Mouse (Mus musculus) neural tube, embryonic 14.5 days (tissue): ENCODE data around the gene Fgf15. TPM values are rescaled to one million over a fixed set of nuclear protein-coding genes. Genes with fewer than 3 reads are reported as not detected.
"Not testable (repeated sequence)": the region's sequence is repeated elsewhere in the genome, so short reads cannot be mapped to it uniquely, and the experiment has no call there.

ENCODE experiments used
- ATAC-seq: fragments of 200-750 bp; cut with Nextera tagmentation; 2 replicates; pipeline ENCODE4 v1.8.0; 2017; ENCODE audit warnings: low read depth, mild to moderate bottlenecking, moderate TSS enrichment, moderate library complexity
- H3K27ac ChIP-seq: fragments of 300-500 bp; sonication (generic); 2 replicates; pipeline ENCODE4 v1.5.1; 2014; ENCODE audit warnings: low read depth, mild to moderate bottlenecking, control low read depth, low read length, moderate library complexity, mixed read lengths
- H3K27me3 ChIP-seq: fragments of 300-500 bp; sonication (generic); 2 replicates; pipeline ENCODE4 v1.6.1; 2014; ENCODE audit warnings: low read length; ENCODE audit not compliant: control insufficient read depth, insufficient read depth
- H3K36me3 ChIP-seq: fragments of 300-500 bp; sonication (generic); 2 replicates; pipeline ENCODE4 v1.6.1; 2014; ENCODE audit warnings: low read length, mixed read lengths; ENCODE audit not compliant: control insufficient read depth, insufficient read depth
- H3K4me1 ChIP-seq: fragments of 300-500 bp; sonication (generic); 2 replicates; pipeline ENCODE4 v1.6.1; 2014; ENCODE audit warnings: low read length; ENCODE audit not compliant: control insufficient read depth, insufficient read depth
- H3K4me2 ChIP-seq: fragments of 300-500 bp; sonication (generic); 2 replicates; pipeline ENCODE4 v1.6.1; 2014; ENCODE audit warnings: mild to moderate bottlenecking, low read depth, low read length, control low read depth
- H3K4me3 ChIP-seq: fragments of 300-500 bp; sonication (generic); 2 replicates; pipeline ENCODE4 v1.5.1; 2014; ENCODE audit warnings: low read depth, low read length, control low read depth, mixed read lengths
- H3K9ac ChIP-seq: fragments of 300-500 bp; sonication (generic); replicated peaks from 2 replicates; pipeline ENCODE4 v1.6.1; 2014; ENCODE audit warnings: low read depth, mild to moderate bottlenecking, control low read depth, low read length, mixed read lengths
- H3K9me3 ChIP-seq: fragments of 300-500 bp; sonication (generic); 2 replicates; pipeline ENCODE4 v1.6.1; 2016; ENCODE audit warnings: low read length; ENCODE audit not compliant: control insufficient read depth
- WGBS: fragments of 180-500 bp; shearing (Covaris S2); extraction: QIAGEN DNeasy Blood & Tissue Kit; methylation state at CpG from one replicate; pipeline ENCODE4 v1.1.7; 2014; 5-methylcytosine and 5-hydroxymethylcytosine counted together
- polyA plus RNA-seq: library from polyadenylated mRNA; unstranded; fragments of >200 nt; fragmentation: Nextera tagmentation; extraction: Ambion mirVana; gene quantifications from 2 replicates; pipeline ENCODE4 v1.2.1, GENCODE M21; 2014

The Fgf15 gene
- polyA plus RNA-seq, 1 experiment from 2014 or later = 11.9 TPM

GRCm38 (mm10) chr7:144878401-144878800, 17.9 kb upstream of the Fgf15 start:
- no peaks in the 10 kb centered on the region for H3K9me3 ChIP-seq
- H3K4me2 ChIP-seq = no peak overlapping the region
- no peaks in the 10 kb centered on the region for H3K4me1 ChIP-seq
- H3K9ac ChIP-seq = no peak overlapping the region
- H3K4me3 ChIP-seq = no peak overlapping the region
- no peak overlapping the region for H3K27ac ChIP-seq
- no peak for ATAC-seq
- H3K36me3 ChIP-seq = no peaks in the 10 kb centered on the region
- H3K27me3 ChIP-seq = no peaks in the 10 kb centered on the region
- WGBS = 97% methylated on average over 1 of the region's 1 CpGs

GRCm38 (mm10) chr7:144883106-144883505, 13.2 kb upstream of the Fgf15 start:
- H3K27ac ChIP-seq = no peak overlapping the region
- no peak overlapping the region for H3K9ac ChIP-seq
- no peaks in the 10 kb centered on the region for H3K9me3 ChIP-seq
- H3K36me3 ChIP-seq = no peaks in the 10 kb centered on the region
- no peak overlapping the region for H3K4me3 ChIP-seq
- no peak for ATAC-seq
- H3K4me2 ChIP-seq = no peak overlapping the region
- H3K27me3 ChIP-seq = no peaks in the 10 kb centered on the region
- no peaks in the 10 kb centered on the region for H3K4me1 ChIP-seq
- 39% methylated on average over 2 of the region's 2 CpGs for WGBS

DNA sequence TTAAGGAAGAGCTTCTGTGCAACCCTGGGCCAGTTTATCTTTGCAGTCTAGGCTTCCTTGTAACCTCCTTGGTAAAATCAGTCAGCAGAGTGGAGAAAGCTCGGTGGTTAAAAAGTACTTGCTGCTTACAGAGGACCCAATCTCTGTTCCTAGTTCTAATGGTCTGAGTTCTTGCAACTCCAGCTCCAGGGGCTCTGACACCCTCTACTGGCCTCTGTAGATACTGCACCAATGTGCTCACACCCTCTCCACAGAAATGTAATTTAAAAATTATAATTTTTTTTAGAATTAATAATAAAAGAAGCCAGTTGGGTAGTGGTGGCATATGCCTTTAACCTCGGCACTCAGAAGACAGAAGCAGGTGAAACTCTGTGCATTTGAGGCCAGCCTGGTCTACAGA, 8.7 kb upstream of the Fgf15 start:
- Histone ChIP-seq H3K4me3 (no peak overlapping the region), H3K27me3 (no peaks in the 10 kb centered on the region), H3K36me3 (no peaks in the 10 kb centered on the region), H3K4me2 (no peak overlapping the region), H3K9me3 (no peaks in the 10 kb centered on the region), H3K4me1 (no peaks in the 10 kb centered on the region), H3K27ac (no peak overlapping the region), H3K9ac (no peak overlapping the region)
- ATAC-seq = no peak
- 89% methylated on average over 2 of the region's 2 CpGs for WGBS

GRCm38 (mm10) chr7:144888564-144889299, 7.6 kb upstream of the Fgf15 start:
- no peaks in the 10 kb centered on the region for H3K36me3 ChIP-seq
- H3K4me3 ChIP-seq = no peak overlapping the region
- ATAC-seq = no peak
- no peaks in the 10 kb centered on the region for H3K27me3 ChIP-seq
- no peak overlapping the region for H3K9ac ChIP-seq
- no peaks in the 10 kb centered on the region for H3K9me3 ChIP-seq
- H3K4me2 ChIP-seq = no peak overlapping the region
- H3K4me1 ChIP-seq = no peaks in the 10 kb centered on the region
- WGBS = 9% methylated on average over 18 of the region's 18 CpGs
- no peak overlapping the region for H3K27ac ChIP-seq

DNA sequence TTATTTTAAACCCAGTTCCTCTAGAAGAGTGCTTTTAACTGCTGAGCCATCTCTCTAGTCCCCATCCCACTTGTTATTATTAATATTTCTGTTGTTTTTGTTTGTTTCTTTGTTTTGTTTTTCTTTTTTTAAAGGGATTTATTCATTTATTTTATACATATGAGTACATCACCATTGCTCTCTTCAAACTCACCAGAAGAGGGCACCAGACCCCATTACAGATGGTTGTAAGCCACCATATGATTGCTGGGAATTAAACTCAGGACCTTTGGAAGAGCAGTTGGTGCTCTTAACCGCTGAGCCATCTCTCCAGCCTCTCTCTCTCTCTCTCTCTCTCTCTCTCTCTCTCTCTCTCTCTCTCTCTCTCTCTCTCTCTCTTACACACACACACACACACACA, 5.7 kb upstream of the Fgf15 start:
- ATAC-seq = not testable (repeated sequence)
- WGBS = 91% methylated on average over 1 of the region's 1 CpGs

DNA sequence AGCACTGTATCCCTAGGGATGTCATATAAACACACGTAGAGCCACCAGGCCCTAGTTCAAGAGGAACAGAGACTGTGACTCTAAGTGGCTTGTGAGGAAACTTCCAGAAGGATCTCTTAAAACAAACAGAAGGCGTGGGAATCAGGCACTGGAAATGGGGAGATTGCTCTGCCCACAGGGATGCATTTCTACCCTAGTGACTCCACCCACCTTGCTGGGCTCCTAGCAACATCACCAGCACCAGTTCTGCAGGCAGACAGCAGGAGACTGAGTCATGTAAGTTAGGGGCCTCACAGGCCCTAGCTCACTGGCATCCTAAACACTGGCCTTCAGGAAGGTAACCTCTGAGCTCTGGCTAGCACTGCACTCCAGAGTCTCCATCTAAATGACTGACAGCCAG, 4.5 kb upstream of the Fgf15 start:
- Histone ChIP-seq H3K27ac (no peak overlapping the region), H3K4me2 (no peak overlapping the region), H3K9me3 (no peaks in the 10 kb centered on the region), H3K27me3 (no peaks in the 10 kb centered on the region), H3K36me3 (no peaks in the 10 kb centered on the region), H3K4me3 (no peak overlapping the region), H3K4me1 (peaks cover 14% of the 10 kb centered on the region), H3K9ac (no peak overlapping the region)
- WGBS = 82% methylated on average over 2 of the region's 2 CpGs
- no peak for ATAC-seq

More for the DNA sequence above, 5.7 kb upstream of the Fgf15 start:
- H3K4me1 ChIP-seq, H3K27me3 ChIP-seq, H3K4me3 ChIP-seq, H3K4me2 ChIP-seq, H3K9me3 ChIP-seq, H3K9ac ChIP-seq, H3K27ac ChIP-seq, H3K36me3 ChIP-seq: not testable (repeated sequence)

DNA sequence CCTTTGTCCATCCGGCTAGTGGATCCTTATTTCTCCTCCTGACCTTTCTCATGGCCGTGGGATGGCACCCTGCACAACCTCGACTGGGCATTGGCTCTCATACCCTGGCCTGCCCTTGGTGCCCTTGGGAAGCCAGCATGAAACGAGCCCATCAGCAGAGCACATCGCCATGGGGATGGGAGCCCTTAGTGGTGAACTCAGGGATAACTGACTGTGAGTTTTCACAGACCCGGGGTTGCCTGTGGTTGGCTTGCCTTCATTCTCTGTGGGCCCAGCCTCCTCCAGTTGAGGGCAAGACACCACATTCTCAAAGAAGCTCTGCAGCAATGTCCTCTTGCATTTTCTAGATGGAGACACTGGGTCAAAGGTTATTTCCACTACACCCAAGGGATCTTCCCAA, 4.0 kb upstream of the Fgf15 start:
- no peak for ATAC-seq
- Histone ChIP-seq H3K9ac (no peak overlapping the region), H3K9me3 (no peaks in the 10 kb centered on the region), H3K4me3 (no peak overlapping the region), H3K36me3 (no peaks in the 10 kb centered on the region), H3K27ac (no peak overlapping the region), H3K27me3 (no peaks in the 10 kb centered on the region), H3K4me1 (peaks cover 14% of the 10 kb centered on the region), H3K4me2 (no peak overlapping the region)
- WGBS = 60% methylated on average over 6 of the region's 6 CpGs

GRCm38 (mm10) chr7:144894191-144894590, 2.1 kb upstream of the Fgf15 start:
- no peak overlapping the region for H3K27ac ChIP-seq
- H3K9ac ChIP-seq = no peak overlapping the region
- WGBS = 3% methylated on average over 5 of the region's 5 CpGs

DNA sequence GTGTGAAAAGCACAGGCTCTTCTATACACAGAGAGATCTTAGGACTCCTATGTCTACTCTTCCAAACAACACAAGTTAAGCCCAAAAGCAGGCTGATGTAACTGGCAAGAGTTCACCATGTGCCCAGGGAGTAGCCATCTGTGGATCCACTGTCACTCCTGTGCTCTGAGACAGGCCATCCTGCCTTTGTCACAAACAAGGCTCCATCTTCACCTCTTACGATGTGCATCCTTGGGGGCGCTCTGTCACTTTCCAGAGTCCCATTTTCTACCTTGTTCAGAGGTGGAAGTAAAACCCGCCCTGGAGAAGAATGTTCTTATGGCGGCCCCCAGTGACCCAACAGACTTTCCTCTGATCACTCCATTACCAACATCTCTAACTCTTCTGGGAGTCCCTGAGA, 1.6 kb upstream of the Fgf15 start:
- Histone ChIP-seq H3K4me2 (peak overlapping the region; percentile 93), H3K27ac (no peak overlapping the region), H3K9ac (no peak overlapping the region), H3K4me3 (peak overlapping the region; percentile 33; the same call in 1 of the 2 replicates), H3K9me3 (no peaks in the 10 kb centered on the region), H3K36me3 (no peaks in the 10 kb centered on the region), H3K4me1 (peaks cover 14% of the 10 kb centered on the region), H3K27me3 (peaks cover 6% of the 10 kb centered on the region; the same call in 1 of the 2 replicates)
- 3% methylated on average over 4 of the region's 4 CpGs for WGBS
- no peak for ATAC-seq

More at GRCm38 (mm10) chr7:144894191-144894590, 2.1 kb upstream of the Fgf15 start:
- no peak for ATAC-seq
- H3K27me3 ChIP-seq = peaks cover 6% of the 10 kb centered on the region; the same call in 1 of the 2 replicates
- no peak overlapping the region for H3K4me2 ChIP-seq
- H3K9me3 ChIP-seq = no peaks in the 10 kb centered on the region
- peaks cover 14% of the 10 kb centered on the region for H3K4me1 ChIP-seq
- H3K4me3 ChIP-seq = no peak overlapping the region
- H3K36me3 ChIP-seq = no peaks in the 10 kb centered on the region
